Mouse (Mus musculus): Measurements from ENCODE around the gene Dennd1a.
A peak's percentile ranks its signal among the peaks of the same experiment; 100 is the strongest.

Dennd1a gene

DNA sequence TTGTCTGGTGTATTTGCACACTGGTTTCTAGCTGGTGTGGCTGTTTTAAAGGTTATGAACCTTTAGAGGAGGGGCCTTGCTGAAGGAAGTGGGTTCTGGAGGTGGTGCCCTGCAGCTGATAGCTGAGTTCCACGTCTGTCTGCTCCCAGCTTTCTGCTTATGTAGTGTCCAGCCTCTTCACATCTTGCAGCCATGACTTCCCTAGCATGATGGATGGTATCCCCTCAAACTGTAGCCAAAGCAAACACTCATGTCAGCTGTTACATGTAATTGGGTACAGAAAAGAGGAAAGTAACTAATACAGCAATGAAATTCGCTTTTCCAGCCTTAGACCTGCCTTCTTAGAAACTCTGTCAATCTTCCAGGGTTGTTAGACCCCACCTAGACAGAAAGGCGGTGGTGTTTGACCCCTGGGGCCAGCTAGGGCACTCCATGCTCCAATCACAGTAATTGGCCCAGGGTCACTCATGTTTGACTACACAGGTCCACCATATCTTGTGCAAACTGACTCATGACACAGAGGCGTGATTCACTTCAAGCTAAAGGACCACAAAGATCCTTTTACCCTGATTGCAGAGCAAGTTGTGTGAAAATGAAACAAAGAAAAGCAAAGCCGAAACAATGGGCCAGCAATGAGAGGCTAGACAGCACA, 405.8 kb downstream of the Dennd1a start:
- no peak for DNase-seq (ENCODE audit: low spot score in 2 of 2)

- DNase-seq (ENCODE audit: low spot score in 2 of 2) = no peak
Observed at GRCm38 (mm10) chr2:37879697-37880096, 407.5 kb downstream of the Dennd1a start.

- DNase-seq (ENCODE audit: low spot score in 2 of 2) = no peak
Observed at GRCm38 (mm10) chr2:37872791-37873190, 414.4 kb downstream of the Dennd1a start.

- no peak for DNase-seq (ENCODE audit: low spot score in 2 of 2)
Observed at GRCm38 (mm10) chr2:37869628-37870027, 417.6 kb downstream of the Dennd1a start.

DNA sequence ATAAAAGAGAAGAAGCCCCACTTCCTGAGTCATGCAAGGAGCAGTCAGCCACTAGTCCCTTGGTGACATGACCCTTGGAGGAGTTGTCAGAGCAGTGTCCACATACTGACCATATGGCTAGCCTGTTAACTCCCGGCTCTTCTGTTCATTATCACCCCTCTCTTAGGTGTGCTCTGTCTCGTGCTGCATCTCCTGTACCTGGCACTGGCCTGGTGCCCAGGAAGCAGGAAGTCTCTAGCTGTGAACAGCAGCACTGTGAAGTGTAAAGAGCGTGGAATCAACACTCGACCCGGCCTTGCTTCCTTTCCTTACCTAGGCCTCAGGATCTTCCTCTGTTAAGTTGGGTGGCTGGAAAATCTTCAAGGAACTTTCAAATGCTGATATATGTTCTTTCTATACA, 419.8 kb downstream of the Dennd1a start:
- DNase-seq (ENCODE audit: low spot score in 2 of 2) = no peak

DNA sequence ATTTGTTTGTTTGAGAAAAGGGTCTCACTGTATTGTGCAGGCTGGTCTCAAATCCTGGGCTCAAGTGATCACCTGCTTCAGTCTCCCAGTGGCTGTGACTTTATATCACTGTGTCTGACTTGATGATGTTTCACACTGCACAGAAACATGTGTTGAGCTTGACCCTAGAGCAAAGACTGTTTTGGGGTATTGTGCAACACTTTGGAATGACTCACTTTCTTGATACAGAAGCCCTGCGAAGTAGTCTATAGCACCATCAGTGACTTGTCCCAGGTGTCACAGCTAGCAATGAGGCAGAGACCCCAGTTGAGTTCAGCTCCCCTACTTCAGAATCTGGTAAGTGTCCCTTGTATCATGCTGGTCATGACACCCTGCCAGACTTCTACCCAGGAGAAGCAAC, 429.7 kb downstream of the Dennd1a start:
- no peak for DNase-seq (ENCODE audit: low spot score in 2 of 2)

DNA sequence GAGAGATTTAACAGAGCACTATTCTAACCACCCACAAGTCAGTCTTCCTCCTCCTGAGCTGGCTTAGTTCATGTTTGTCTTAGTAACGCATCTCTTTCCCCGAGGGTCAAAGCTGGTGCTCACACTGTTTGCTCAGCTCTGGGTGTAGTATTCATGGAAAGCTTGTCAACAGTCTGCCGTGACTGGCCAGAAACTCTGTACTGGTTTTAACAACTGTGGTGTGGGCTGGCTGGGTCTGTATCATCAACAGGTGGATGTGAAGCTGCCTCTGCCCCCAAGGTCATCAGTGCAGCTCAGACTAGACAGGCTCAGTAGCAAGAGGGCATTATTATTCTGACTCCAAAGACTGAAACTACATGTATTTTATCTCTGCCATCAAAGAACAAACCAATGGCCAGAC, 430.2 kb downstream of the Dennd1a start:
- DNase-seq (ENCODE audit: low spot score in 2 of 2) = no peak

DNA sequence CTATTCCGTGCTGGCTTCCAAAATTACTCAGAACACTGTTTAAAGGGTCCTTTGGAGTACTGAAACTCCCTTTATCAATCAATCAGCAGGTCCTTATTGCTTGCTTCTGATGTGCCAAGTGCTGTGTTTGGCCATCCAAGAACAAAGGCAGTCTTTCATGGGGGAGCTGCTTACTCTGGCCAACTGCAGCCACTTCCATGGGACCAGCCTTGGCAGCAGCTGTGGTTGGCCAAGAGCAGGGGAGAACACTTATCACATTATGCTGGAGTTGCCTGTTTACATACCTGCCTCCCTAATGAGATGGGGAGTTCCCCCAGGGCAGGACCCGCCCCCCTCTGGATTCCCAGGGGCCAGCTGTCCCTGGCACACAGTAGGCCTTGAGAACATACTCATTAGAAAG, 432.0 kb downstream of the Dennd1a start:
- no peak for DNase-seq (ENCODE audit: low spot score in 2 of 2)

DNA sequence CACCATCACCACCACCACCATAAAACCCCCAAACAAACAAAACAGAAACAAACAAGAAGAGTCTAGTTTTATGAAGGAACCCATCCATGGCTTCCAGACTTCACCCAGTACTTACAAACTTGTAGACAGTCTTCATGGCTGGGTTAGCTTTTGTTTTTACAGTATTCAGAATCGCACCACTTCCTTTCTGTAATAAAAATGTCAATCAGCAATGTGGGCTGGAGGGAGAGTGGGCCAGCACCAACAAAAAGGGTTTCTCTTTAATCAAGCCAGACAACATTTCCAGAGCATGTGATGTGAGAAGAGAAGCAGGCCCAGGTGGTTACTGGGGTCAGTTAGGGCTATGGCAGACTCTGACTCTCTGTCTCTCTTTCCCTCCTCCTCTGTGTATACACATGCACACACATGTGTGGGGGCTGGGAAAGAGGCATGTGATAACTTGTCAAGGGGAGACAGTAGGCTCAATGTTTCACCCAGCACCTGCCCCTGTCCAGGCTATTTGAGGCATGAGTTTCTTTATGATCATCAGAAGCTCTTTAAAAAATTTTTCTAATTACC, 433.2 kb downstream of the Dennd1a start:
- DNase-seq (ENCODE audit: low spot score in 2 of 2) = no peak

GRCm38 (mm10) chr2:37850626-37851025, 436.6 kb downstream of the Dennd1a start:
- no peak for DNase-seq (ENCODE audit: low spot score in 2 of 2)

- no peak for DNase-seq (ENCODE audit: low spot score in 2 of 2)
Observed at GRCm38 (mm10) chr2:37849357-37849756, 437.8 kb downstream of the Dennd1a start.

DNA sequence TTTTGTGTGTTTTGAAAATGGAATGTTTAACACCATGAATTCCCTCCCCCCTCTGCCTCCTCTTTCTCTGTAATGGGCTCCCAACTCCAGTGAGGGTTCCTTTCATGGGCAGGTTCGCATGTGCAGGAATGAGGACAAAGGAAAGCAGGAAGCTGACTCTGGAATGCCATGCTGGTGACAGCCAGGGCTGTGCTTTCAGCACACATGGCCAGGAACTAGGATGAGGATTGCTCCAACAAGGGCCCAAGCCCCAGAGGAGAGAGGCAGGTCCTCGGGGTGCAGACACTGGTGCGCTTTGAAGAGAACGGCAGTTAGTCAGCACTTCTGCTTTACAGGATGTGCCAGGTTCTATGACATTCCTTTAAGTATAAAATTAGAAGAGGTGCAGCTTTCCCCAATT, 444.5 kb downstream of the Dennd1a start:
- DNase-seq (ENCODE audit: low spot score in 2 of 2) = no peak

GRCm38 (mm10) chr2:37842151-37842569, 445.0 kb downstream of the Dennd1a start:
- DNase-seq (ENCODE audit: low spot score in 2 of 2) = no peak

DNA sequence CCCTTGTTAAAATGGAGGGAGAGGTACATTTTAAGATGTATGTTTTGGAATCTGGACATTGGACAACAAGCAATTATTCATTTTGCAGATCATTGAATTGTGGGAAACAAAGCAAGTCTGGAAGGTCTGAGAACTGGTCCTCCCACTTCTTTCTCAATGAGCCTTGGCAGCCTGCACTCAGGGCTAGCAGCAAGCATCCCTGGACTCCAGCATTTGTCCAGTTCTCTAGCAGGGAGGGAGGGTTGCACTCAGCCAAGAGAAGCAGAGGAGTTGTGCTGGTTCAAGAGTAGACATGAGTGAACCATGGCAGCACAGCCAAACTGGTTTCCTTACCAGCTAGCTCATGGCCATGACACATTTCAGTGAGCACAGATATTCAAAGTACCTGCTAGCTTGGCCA, 447.3 kb downstream of the Dennd1a start:
- DNase-seq (ENCODE audit: low spot score in 2 of 2) = no peak

GRCm38 (mm10) chr2:37838202-37838984, 448.8 kb downstream of the Dennd1a start:
- DNase-seq (ENCODE audit: low spot score in 2 of 2) = no peak

- DNase-seq (ENCODE audit: low spot score in 2 of 2) = no peak
Observed at GRCm38 (mm10) chr2:37837542-37837941, 449.6 kb downstream of the Dennd1a start.

- DNase-seq (ENCODE audit: low spot score in 2 of 2) = no peak
Observed at GRCm38 (mm10) chr2:37836926-37837325, 450.3 kb downstream of the Dennd1a start.

- no peak for DNase-seq (ENCODE audit: low spot score in 2 of 2)
Observed at GRCm38 (mm10) chr2:37832253-37832652, 454.9 kb downstream of the Dennd1a start.

- peak in 1 of 2 experiments; percentile 6 for DNase-seq (ENCODE audit: low spot score in 2 of 2)
Observed at GRCm38 (mm10) chr2:37829758-37830275, 457.4 kb downstream of the Dennd1a start.

DNA sequence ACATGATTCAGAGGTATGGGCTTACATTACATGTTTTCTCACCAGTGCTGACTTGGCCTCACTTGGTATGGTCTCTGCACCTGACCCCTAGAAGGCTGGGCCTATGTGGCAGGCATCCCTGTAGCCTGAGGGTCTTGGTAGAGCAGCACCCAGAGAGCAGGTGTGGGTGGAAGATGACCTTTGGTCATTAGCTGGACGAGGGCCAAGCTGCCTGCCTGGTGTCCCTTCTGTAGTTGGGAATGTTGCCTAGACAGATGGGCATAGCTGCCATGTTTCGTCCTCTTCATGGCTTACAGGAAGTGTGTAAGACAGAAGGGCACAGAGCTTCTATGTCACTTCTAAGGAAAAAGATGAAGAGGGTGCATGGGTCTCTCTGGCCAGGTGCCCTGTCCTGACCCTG, 463.4 kb downstream of the Dennd1a start:
- no peak for DNase-seq (ENCODE audit: low spot score in 2 of 2)

DNA sequence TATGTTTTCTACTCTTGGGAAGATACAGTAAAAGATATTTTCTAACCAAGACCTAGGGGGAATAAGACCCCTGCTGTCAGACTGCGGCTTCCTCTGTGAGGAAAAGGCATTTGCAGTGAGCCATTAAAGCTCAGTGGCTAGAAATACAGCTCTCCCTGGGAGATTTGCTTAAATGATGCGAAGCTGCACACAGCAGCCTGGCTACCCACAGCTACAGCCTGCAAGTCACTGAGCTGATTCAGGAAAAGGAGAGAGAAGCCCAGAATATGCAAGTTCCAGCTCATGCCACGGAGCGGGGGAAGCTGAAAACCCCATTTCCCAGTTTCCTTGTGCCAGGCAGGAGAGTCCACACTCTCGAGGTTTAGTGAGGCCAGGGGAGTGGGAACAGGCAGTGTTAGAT, 465.1 kb downstream of the Dennd1a start:
- DNase-seq (ENCODE audit: low spot score in 2 of 2) = no peak

- DNase-seq (ENCODE audit: low spot score in 2 of 2) = no peak
Observed at GRCm38 (mm10) chr2:37819526-37820152, 467.6 kb downstream of the Dennd1a start.

Measured in thymus, postnatal 10 days (tissue).